Comparison of ENCODE assay signal across 15 mouse cellular contexts in genomic region chr14:27345051-27345885, GRCm38 (mm10).
A peak's percentile ranks its signal among the peaks of the same experiment; 100 is the strongest.
DNase-seq lines count a peak whose midpoint lies in the region; ATAC-seq and TF ChIP-seq lines count a peak whose summit lies in the region.
"Had no signal": no experiment of that assay in that cellular context is flagged by ENCODE, and none has a peak within 500 bp of the region (broad histone marks: within the 10 kb centered on the region; RNA-seq: fewer than 3 reads in every experiment).

No protein-coding gene starts in this region.

- no peak for ATAC-seq in heart, embryonic 16.5 days (replicated peaks; ENCODE audit: extremely low read depth, insufficient read depth, low FRiP score)
- ATAC-seq in limb, embryonic 12.5 days (ENCODE audit: insufficient number of reproducible peaks, insufficient read depth, low FRiP score, low TSS enrichment, low read depth) = no peak
- ATAC-seq: midbrain, embryonic 16.5 days had no signal

- H3K79me2 ChIP-seq in MEL (ENCODE audit: control insufficient read depth, insufficient read depth, low read length, poor library complexity) = no peaks in the 10 kb centered on the region

- H3K27me3 ChIP-seq in heart, embryonic 16.5 days (ENCODE audit: control insufficient read depth, insufficient read depth, low read length) = no peaks in the 10 kb centered on the region
- H3K27me3 ChIP-seq in MEL (ENCODE audit: control insufficient read depth in 1 of 2, insufficient read depth in 2 of 2, low read length in 2 of 2) = no peaks in the 10 kb centered on the region
- H3K27me3 ChIP-seq in limb, embryonic 12.5 days = no peaks in the 10 kb centered on the region; the same call in 1 of the 2 replicates
- H3K27me3 ChIP-seq: embryonic facial prominence, embryonic 12.5 days; hindbrain, embryonic 12.5 days; limb, embryonic 15.5 days had no signal

- H3K9ac ChIP-seq in heart, embryonic 16.5 days (ENCODE audit: low read length) = no peak overlapping the region
- no peak overlapping the region for H3K9ac ChIP-seq in MEL (ENCODE audit: control insufficient read depth, low read depth, low read length, poor library complexity, severe bottlenecking)
- no peak overlapping the region for H3K9ac ChIP-seq in limb, embryonic 12.5 days (replicated peaks)
- H3K9ac ChIP-seq: embryonic facial prominence, embryonic 12.5 days; hindbrain, embryonic 12.5 days; limb, embryonic 15.5 days had no signal

- 67% methylated on average over 7 of the region's 7 CpGs for WGBS in heart, embryonic 16.5 days
- 83% methylated on average over 7 of the region's 7 CpGs for WGBS in limb, embryonic 12.5 days

- 0 out of 4 replicates have a peak, but pooled peaks have one; percentile 6 to 12 for TF ChIP-seq EP300 in MEL (IDR thresholded peaks at IDR 0.05; ENCODE audit: low read depth in 1 of 2, low read length in 2 of 2)

- no peak for TF ChIP-seq CTCF in MEL (IDR thresholded peaks at IDR 0.05 in 2 of 3, conservative IDR thresholded peaks at IDR 0.05 in 1 of 3; ENCODE audit: control insufficient read depth in 1 of 3, insufficient read depth in 1 of 3, low read depth in 2 of 3, low read length in 3 of 3, poor library complexity in 1 of 3, severe bottlenecking in 1 of 3)

- no peaks in the 10 kb centered on the region for H3K9me3 ChIP-seq in heart, embryonic 16.5 days (replicated peaks; ENCODE audit: control insufficient read depth, low read length)
- no peaks in the 10 kb centered on the region for H3K9me3 ChIP-seq in MEL (replicated peaks; ENCODE audit: insufficient read depth, low read length)
- H3K9me3 ChIP-seq in limb, embryonic 12.5 days = 0 out of 2 replicates have a peak, but pooled peaks cover 3% of the 10 kb centered on the region
- H3K9me3 ChIP-seq: embryonic facial prominence, embryonic 12.5 days; hindbrain, embryonic 12.5 days; limb, embryonic 15.5 days had no signal

- no peak overlapping the region for H3K4me2 ChIP-seq in heart, embryonic 16.5 days (ENCODE audit: low read depth, low read length)
- H3K4me2 ChIP-seq in limb, embryonic 12.5 days = no peak overlapping the region
- H3K4me2 ChIP-seq: embryonic facial prominence, embryonic 12.5 days; hindbrain, embryonic 12.5 days; limb, embryonic 15.5 days had no signal

- intact Hi-C loops in heart, postnatal 36 days (cut with DNase I) = no loop called here

- peaks cover 52% of the 10 kb centered on the region for H3K4me1 ChIP-seq in heart, embryonic 16.5 days (ENCODE audit: control insufficient read depth, insufficient read depth, low read length)
- H3K4me1 ChIP-seq in MEL (ENCODE audit: control insufficient read depth in 1 of 2, insufficient read depth in 2 of 2, low read length in 2 of 2) = peaks cover 5 to 24% of the 10 kb centered on the region in 2 experiments
- peaks cover 42% of the 10 kb centered on the region for H3K4me1 ChIP-seq in limb, embryonic 12.5 days (replicated peaks)
- H3K4me1 ChIP-seq: embryonic facial prominence, embryonic 12.5 days; hindbrain, embryonic 12.5 days had no signal

- no peak for DNase-seq in heart, postnatal 36 days
- peak; percentile 72 for DNase-seq in CD4-positive helper T cell, adult 2 months (ENCODE audit: low read depth, low spot score)
- DNase-seq in MEL (ENCODE audit: low read depth, low spot score) = peak; percentile 44
- no peak for DNase-seq in right cerebral cortex, adult 2 months (ENCODE audit: low spot score in 2 of 2)
- DNase-seq in cerebellum, postnatal 25 days = no peak
- no peak for DNase-seq in cerebellum, adult 9-11 months
- DNase-seq: cerebellum, adult 9-10 months; lung, postnatal 36 days had no signal

- peak overlapping the region; percentile 50 for H3K27ac ChIP-seq in heart, embryonic 16.5 days (ENCODE audit: low read length)
- H3K27ac ChIP-seq in MEL (ENCODE audit: control insufficient read depth, low read depth, low read length) = no peak overlapping the region
- H3K27ac ChIP-seq in limb, embryonic 12.5 days = 0 out of 2 replicates have a peak overlapping the region, but pooled peaks have one; percentile 17
- H3K27ac ChIP-seq: embryonic facial prominence, embryonic 12.5 days; hindbrain, embryonic 12.5 days; kidney, postnatal 0 days; limb, embryonic 15.5 days had no signal

- no peak for TF ChIP-seq RAD21 in MEL (IDR thresholded peaks at IDR 0.05; ENCODE audit: low read depth, low read length)

- no peaks in the 10 kb centered on the region for H3K36me3 ChIP-seq in heart, embryonic 16.5 days (ENCODE audit: control insufficient read depth, insufficient read depth)
- peaks cover 0 to 18% of the 10 kb centered on the region in 2 experiments; a peak in 2 of 4 replicates for H3K36me3 ChIP-seq in MEL (ENCODE audit: control insufficient read depth in 1 of 2, insufficient read depth in 2 of 2, low read length in 2 of 2)
- 0 out of 2 replicates have a peak, but pooled peaks cover 3% of the 10 kb centered on the region for H3K36me3 ChIP-seq in limb, embryonic 12.5 days
- H3K36me3 ChIP-seq: embryonic facial prominence, embryonic 12.5 days; hindbrain, embryonic 12.5 days; limb, embryonic 15.5 days had no signal

- TF ChIP-seq POLR2A in MEL (IDR thresholded peaks at IDR 0.05; ENCODE audit: control insufficient read depth in 1 of 2, insufficient read depth in 1 of 2, low read depth in 1 of 2, low read length in 2 of 2, poor library complexity in 1 of 2) = no peak

- H3K4me3 ChIP-seq in heart, embryonic 16.5 days (ENCODE audit: low read length) = no peak overlapping the region
- H3K4me3 ChIP-seq in MEL (ENCODE audit: control insufficient read depth in 1 of 2, insufficient read depth in 1 of 2, low read depth in 2 of 2, low read length in 2 of 2) = no peak overlapping the region
- no peak overlapping the region for H3K4me3 ChIP-seq in limb, embryonic 12.5 days (replicated peaks)
- H3K4me3 ChIP-seq: embryonic facial prominence, embryonic 12.5 days; hindbrain, embryonic 12.5 days; limb, embryonic 15.5 days had no signal

TF ChIP-seq in MEL, 35 proteins besides CTCF, POLR2A, EP300 and RAD21:
- TF ChIP-seq GATA1 (IDR thresholded peaks at IDR 0.05; ENCODE audit: low read depth, low read length) (peak; percentile 43; the same call in 1 of the 2 replicates), JUND (IDR thresholded peaks at IDR 0.05; ENCODE audit: low read depth, low read length) (no peak), MAZ (IDR thresholded peaks at IDR 0.05; ENCODE audit: low read depth, low read length) (0 out of 2 replicates have a peak, but pooled peaks have one; percentile 21)

Comparison
In these comparisons a context has a peak if more than half of its experiments do, and no peak if none do; other contexts are left out.
1. DNase-seq: peak in CD4-positive helper T cell, adult 2 months (single experiment) and MEL (single experiment); none in heart, postnatal 36 days (0 of 2), right cerebral cortex, adult 2 months (0 of 2), cerebellum, postnatal 25 days (0 of 2) and cerebellum, adult 9-11 months (single experiment).